Mouse (Mus musculus) ES-E14 (cell line): ENCODE results near the gene Tomm22.

ENCODE experiments used
- HCFC1 ChIP-seq: IDR thresholded peaks from 2 replicates; pipeline ENCODE4 v1.6.1; 2012; ENCODE audit warnings: low read length, inconsistent platforms, borderline replicate concordance; ENCODE audit not compliant: insufficient read depth
- MAFK ChIP-seq: IDR thresholded peaks from 2 replicates; pipeline ENCODE4 v1.6.1; 2014; ENCODE audit warnings: mild to moderate bottlenecking, low read depth, low read length, inconsistent platforms; ENCODE audit not compliant: insufficient read depth
- ZNF384 ChIP-seq: IDR thresholded peaks from 2 replicates; pipeline ENCODE4 v1.6.1; 2012; ENCODE audit warnings: low read depth, low read length, inconsistent platforms

GRCm38 (mm10) chr15:79720267-79720666 lies 49.6 kb downstream of the Tomm22 start:
- no peak for TF ChIP-seq HCFC1
- no peak for TF ChIP-seq MAFK
- TF ChIP-seq ZNF384, result no peak
